Mouse (Mus musculus): ENCODE data around the gene Lypd6.

Lypd6 gene

DNA sequence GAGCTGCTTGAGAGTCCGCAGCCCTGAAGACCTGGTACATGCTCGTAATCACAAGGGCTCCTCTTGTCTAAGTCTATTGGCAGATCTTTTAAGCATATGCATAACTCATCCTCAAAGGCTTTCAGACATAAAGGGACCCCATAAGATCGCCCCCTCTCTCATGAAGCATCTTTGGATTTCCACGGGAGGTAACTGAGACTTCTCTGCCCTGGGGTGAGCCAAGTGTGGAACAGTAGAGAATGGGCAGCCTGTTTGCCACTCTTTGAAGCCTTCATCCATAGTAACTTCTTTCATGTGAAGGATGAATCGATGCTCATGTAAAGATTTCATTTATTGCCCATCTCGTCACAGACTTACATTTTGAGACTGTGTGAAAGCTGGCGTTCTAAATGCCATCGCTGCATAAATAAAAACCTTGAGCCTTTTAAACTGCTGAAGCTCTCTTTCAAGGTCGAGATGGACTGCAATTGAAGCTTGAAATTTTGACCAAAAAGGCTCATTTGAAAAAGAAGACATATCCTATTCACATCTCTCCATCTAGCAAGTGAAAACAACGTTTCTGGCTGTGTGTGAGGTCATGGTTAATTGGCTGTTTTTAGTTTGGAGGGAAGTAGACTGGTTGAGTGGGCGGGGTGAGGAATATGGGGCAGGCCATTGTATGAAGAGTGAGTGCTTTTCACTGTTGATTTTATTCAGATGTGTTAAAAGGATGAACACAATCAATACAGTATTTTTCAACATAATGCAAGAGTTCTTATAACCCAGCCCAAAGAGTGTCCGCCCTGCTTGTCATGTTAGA lies 107.7 kb downstream of the Lypd6 start:
- no peak for DNase-seq (ENCODE audit: low spot score)

DNA sequence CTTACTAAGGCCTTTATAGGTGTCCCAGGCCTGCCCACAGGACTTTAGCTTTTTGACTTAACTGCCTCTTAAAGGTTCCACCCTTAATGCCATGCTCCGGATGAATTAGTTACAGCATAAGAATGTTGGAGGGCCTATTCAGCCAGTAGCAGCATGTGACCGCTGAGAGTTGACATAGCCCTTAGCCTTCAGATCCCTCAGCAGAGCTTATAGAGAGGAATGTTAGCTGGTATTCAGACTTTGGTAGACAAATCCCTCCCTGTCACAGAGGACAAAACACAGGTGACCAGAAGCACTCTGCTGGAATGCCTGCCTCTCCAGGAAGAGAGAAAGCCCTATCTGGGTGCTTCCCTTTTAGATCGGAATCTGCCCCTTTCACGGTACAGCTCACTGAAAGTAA lies 109.5 kb downstream of the Lypd6 start:
- DNase-seq (ENCODE audit: low spot score): no peak

DNA sequence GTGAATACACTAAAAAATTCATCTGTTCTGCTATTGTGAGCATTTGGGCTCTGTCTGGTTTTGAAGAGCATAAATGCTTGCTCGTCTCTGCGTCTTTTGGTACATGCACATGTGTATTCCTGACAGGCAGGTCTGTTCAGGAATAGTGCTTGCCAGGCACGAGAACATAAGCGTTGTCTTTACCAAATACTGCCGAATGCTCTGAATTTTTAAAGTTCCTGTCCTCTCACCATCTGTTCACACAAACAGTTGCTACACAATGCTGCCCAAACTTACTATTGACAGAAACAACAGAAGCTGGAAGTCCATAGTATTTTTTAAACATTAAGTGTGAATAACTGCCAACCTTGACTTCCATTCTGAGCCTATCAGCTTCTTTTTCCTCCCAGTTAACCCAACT lies 112.9 kb downstream of the Lypd6 start:
- no peak for DNase-seq (ENCODE audit: low spot score)

DNA sequence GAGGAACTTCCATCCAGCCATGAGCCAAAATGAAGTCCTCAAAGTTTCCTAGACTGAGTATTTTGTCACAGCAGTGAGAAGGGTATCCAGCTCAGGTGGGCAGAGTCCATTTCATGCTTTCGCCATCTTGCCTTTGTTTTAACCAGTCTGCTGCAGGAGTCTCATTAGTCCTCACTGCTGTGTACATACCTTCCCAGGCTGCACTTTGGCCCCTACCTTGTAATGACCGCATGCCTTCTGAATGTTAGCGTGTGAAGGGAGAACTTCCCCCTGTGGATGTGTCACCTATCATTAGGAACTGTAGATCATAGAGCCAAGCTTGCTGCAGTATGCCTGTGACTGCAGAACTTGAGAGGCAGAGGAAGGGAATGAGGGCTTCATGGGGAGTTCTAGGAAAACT lies 114.2 kb downstream of the Lypd6 start:
- no peak for DNase-seq (ENCODE audit: low spot score)

DNA sequence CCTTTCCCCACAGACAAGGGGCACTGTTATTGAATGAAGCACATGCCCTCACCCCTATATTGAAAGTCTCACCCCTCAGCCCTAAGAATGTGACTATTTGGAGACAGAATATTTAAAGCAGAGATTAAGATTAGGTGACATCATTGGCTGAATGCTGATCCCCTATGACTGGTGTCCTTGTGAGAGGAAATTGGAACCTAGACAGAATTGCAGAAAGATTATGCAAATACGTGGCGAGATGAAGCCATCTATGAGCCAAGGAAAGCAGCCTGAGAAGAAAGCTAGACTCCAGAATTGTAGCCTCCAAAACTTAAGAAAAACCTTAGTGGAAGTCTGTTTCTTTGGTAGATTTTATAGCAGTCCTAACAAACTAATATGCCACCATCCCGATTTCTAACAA lies 115.1 kb downstream of the Lypd6 start:
- no peak for DNase-seq (ENCODE audit: low spot score)

DNA sequence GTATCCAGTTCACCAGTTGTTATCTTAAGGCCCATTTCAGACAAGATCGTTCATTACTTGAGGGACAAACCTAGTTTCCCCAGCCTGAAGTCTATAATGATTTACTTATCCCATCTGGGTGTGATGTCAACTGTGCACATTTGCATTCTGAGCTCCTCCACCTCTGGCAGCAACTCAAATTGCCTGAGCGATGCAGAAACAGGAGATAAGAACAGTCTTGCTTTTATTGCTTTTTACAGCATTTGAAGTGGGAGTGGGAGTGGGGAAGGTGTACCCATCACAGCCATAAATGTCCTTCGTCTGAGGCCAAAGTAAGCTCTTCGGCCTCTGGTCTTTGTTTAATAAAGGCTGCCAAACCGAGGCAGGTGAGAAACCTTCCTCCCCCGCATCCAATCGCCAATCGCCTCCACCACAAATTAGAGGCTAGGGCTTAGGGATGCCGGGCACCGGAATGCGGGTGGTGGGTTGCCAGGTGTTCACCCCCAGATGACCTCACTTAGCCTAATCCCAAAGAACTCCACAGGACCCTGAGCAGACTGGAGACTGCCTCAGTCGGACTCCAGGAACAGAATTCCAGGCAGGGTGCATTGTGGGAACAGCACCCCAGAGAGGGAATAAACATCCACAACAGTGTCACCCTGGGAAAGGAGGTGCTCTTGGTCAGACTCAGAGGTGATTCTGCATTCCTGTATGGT lies 120.6 kb downstream of the Lypd6 start:
- no peak for DNase-seq (ENCODE audit: low spot score)

DNA sequence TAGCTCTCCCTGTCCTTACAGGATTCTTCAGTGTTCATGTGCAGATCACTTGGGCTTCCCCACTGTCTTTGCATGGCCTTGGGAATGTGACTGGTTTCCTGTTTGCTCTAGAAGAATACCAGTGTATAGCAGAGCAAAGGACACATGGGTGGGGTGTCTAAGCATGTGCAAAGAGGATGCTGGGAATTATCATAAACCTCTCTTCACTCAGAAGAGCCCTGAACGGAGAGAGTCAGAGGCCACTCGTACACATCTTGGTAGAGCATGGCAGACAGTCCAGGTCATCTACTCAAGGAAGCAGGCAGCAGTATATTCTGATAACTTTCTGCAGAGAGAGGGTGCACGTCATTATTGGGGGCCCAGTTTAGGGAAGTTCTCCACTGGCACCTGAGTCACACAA lies 122.6 kb downstream of the Lypd6 start:
- DNase-seq (ENCODE audit: low spot score): no peak

DNA sequence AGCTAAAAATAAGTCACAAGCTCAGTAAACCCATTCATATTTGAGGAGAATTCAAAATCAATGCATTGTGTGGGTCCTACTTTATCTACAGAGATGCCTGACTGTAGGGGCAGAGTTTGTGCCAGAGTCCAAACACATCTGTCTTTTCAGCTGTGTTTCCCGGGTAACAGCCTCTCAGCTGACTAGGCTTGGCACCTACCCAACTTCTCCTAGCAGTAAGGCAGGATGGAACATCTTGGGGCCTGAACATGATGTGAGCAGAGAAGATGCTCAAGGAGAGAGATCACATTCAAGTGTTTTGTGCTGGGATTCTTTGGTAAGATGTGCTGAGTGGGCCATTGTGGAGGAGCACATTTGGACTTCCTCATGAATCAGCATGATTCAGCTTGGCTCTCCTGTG lies 130.5 kb downstream of the Lypd6 start:
- no peak for DNase-seq (ENCODE audit: low spot score)

DNA sequence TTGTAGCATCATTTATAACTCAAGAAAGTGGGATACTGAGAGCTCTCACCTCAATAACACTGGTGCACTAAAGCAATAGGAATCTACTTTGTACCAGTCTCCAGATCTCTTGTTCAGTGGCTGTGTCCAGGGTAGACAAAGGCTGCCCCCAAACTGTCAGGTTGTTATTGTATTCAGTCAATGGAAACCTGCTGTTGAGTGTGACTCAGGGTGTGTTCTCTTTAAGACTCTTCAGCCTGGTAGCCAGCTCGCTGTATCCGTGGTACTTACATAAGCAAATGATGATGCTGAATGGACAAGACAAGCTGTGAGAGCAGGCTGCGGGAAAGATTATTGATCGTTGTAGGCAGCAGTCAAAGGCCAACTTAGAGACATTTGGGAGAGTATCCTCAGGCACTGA lies 131.6 kb downstream of the Lypd6 start:
- DNase-seq (ENCODE audit: low spot score): no peak

DNA sequence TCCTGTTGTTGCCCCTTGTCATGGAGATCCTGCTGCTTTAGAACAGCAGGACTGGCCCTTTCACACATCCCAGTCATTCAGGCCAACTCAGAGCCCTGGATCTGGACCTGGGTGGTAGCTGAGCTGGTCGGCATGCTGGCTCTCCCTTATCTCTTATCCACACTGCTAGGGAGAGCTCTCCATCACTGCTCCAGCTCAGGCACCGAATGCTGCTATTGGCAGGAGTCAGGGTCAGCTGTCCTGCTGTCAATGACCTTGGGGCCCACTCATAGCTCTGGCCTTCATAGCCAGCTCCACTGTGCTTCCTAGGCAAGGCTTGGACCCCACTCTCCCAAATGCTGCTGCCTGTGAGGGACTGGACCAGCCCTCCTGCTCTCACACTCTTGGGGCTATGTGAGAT lies 134.3 kb downstream of the Lypd6 start:
- DNase-seq (ENCODE audit: low spot score): no peak

DNA sequence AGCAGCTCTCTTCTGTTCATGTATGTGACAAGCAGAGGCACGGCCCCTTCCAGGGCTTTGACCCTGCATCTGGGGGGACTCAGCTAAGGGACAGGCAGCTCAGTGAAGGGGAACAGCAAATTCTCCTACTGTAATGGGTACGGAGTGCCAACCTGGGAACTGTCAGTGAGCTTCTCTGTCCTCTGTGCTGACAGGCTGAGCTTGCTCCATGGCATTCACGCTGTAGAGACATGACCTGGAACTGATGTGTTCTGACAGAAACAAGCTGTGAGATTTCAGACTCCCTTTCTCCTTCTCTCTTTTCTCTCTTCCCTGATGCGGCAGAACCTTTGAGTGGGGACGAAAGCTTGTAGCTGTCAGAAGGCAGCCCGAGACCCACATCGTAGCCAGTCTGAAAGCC lies 154.3 kb downstream of the Lypd6 start:
- no peak for DNase-seq (ENCODE audit: low spot score)

DNA sequence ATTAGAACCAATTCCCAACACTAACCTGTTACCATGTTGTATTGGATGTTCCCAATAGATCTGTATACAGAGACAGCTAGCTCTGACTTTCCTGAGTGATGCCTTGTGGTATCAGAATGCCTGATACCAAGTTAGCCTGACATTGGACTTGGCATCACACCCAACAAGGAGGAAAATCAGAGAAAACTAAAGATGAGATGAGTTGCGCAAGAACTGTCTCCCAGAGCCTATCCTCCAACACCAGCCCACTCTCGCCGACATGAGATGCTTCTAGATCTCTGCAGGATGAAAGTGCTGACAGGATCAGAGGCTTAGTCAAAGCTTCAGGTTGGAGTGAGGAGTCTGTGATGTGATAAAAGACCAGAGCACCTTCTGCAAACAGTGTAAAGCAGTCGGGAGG lies 158.8 kb downstream of the Lypd6 start:
- DNase-seq (ENCODE audit: low spot score): no peak

DNA sequence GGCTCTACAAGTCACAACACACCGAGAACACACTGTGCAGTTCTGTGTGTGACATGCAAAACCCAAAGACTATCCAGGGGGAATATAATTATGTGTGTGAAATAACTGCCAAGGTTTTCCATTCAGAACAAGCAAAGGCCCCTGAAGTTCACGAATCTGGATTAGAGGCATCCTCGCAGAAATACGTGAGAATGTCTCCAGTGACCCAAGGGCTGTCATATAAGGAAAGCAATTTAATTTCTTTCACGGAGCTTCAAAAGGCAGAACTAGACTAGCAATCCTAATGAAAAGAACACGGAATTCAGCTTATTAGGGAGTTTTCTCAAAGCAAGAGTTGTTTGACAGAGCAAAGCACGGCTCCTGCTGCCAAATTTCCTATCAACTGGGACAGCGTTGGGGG lies 167.3 kb downstream of the Lypd6 start:
- no peak for DNase-seq (ENCODE audit: low spot score)

Data from ovary, postnatal 36 days (tissue).